Mouse (Mus musculus): ENCODE measurements around the gene Chic1.

Chic1 gene

GRCm38 (mm10) chrX:103438023-103438422 is 81.7 kb downstream of the Chic1 start:
- no peak for DNase-seq

DNA sequence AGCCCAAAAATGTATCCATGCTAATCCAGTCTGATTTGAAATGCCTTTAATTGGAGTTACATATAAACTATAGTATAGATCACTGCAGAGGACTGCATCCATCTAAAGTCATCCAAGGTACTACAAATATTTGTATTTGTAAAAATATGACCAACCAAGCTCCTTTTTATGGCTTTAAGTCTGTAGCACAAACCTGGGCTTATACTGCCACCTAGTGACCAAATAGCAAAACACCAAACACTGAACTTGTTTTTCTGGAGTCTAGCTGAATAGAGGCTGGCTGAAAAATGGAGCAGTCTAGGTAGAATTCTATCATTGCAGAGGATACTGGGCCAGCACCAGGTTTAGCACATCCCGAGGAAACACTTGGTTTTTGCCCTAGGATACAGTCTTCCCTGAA is 84.5 kb downstream of the Chic1 start:
- DNase-seq, result peak; percentile 10 to 48

- DNase-seq, result peak; percentile 5 to 22
Observed at GRCm38 (mm10) chrX:103443755-103444154, 87.5 kb downstream of the Chic1 start.

Data from cerebellum, adult 18-20 months (tissue).